Mouse (Mus musculus): Measurements from ENCODE around the gene Qrfpr. TPM values are rescaled to one million over a fixed set of nuclear protein-coding genes. Genes with fewer than 3 reads are reported as not detected.

Qrfpr gene
- polyA plus RNA-seq, 1 experiment from 2014 or later: not detected

- Histone ChIP-seq H3K4me1 (replicated peaks) (no peaks in the 10 kb centered on the region), H3K36me3 (no peaks in the 10 kb centered on the region), H3K4me2 (no peak overlapping the region), H3K4me3 (replicated peaks) (no peak overlapping the region), H3K27me3 (no peaks in the 10 kb centered on the region), H3K9ac (no peak overlapping the region), H3K27ac (no peak overlapping the region), H3K9me3 (replicated peaks) (no peaks in the 10 kb centered on the region)
- DNase-seq (no peak), ATAC-seq (ENCODE audit: low read depth) (no peak)
- WGBS (ENCODE audit: insufficient replicate concordance): 63% methylated on average over 19 of the region's 19 CpGs
Measured at GRCm38 (mm10) chr3:36207520-36208264, 14.4 kb downstream of the Qrfpr start.

DNA sequence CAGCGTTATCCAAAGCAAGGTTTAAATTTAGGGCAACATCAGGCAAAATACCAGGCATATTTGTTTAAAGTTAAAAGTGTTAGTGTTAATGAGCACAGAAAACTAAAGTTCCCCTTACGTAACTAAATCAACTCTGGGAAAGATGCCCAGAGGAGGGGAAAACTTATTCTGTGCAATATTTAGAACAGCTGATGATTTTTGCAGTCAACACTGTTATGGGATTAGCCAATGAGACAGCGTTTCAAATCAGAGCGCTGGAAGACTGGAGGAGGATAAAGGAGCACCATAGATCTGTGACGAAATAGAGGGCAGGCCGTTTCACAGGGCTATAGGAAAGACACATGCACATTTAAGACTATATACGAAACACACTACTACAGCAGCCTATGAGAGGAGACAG lies 19.2 kb downstream of the Qrfpr start:
- no peak overlapping the region for H3K9ac ChIP-seq
- no peaks in the 10 kb centered on the region for H3K27me3 ChIP-seq
- no peaks in the 10 kb centered on the region for H3K36me3 ChIP-seq
- H3K4me3 ChIP-seq (replicated peaks): no peak overlapping the region
- no peak overlapping the region for H3K27ac ChIP-seq
- H3K4me1 ChIP-seq (replicated peaks): no peaks in the 10 kb centered on the region
- WGBS (ENCODE audit: insufficient replicate concordance): 60% methylated on average over 7 of the region's 7 CpGs
- no peaks in the 10 kb centered on the region for H3K9me3 ChIP-seq (replicated peaks)
- ATAC-seq (ENCODE audit: low read depth) (no peak), DNase-seq (no peak)
- no peak overlapping the region for H3K4me2 ChIP-seq

GRCm38 (mm10) chr3:36201098-36201497 lies 21.0 kb downstream of the Qrfpr start:
- H3K4me2 ChIP-seq: no peak overlapping the region
- ATAC-seq (ENCODE audit: low read depth): no peak
- no peak overlapping the region for H3K27ac ChIP-seq
- H3K27me3 ChIP-seq: no peaks in the 10 kb centered on the region
- no peak overlapping the region for H3K9ac ChIP-seq
- H3K4me3 ChIP-seq (replicated peaks): no peak overlapping the region
- H3K36me3 ChIP-seq: no peaks in the 10 kb centered on the region
- no peaks in the 10 kb centered on the region for H3K9me3 ChIP-seq (replicated peaks)
- no peak for DNase-seq
- 60% methylated on average over 5 of the region's 5 CpGs for WGBS (ENCODE audit: insufficient replicate concordance)
- H3K4me1 ChIP-seq (replicated peaks): no peaks in the 10 kb centered on the region

DNA sequence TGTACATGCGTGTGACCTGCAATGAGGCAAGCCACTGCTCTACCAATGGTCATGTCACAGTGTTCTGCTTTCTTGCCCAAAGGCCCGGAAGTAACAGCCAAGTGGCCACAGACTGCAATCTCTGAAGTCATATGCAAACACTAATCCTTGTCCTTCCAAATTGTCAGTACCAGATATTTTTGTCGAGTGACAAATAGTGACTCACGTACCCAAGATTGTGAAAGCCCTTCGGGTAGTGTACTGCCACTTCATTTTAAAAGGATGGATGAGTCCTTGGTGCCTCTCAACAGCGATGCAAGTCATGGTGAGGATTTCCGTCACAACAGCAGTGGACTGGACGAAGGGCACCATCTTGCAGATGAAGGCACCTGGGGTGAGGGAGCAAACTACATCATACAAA lies 32.9 kb downstream of the Qrfpr start:
- Histone ChIP-seq H3K27me3 (no peaks in the 10 kb centered on the region), H3K36me3 (no peaks in the 10 kb centered on the region), H3K4me1 (replicated peaks) (no peaks in the 10 kb centered on the region), H3K4me3 (replicated peaks) (no peak overlapping the region), H3K27ac (no peak overlapping the region), H3K4me2 (no peak overlapping the region), H3K9ac (no peak overlapping the region), H3K9me3 (replicated peaks) (no peaks in the 10 kb centered on the region)
- DNase-seq (no peak), ATAC-seq (ENCODE audit: low read depth) (no peak)
- WGBS (ENCODE audit: insufficient replicate concordance): 67% methylated on average over 8 of the region's 8 CpGs

GRCm38 (mm10) chr3:36186510-36186909 lies 35.6 kb downstream of the Qrfpr start:
- WGBS (ENCODE audit: insufficient replicate concordance): 66% methylated on average over 4 of the region's 4 CpGs
- no peaks in the 10 kb centered on the region for H3K36me3 ChIP-seq
- H3K9ac ChIP-seq: no peak overlapping the region
- H3K4me2 ChIP-seq: no peak overlapping the region
- no peaks in the 10 kb centered on the region for H3K27me3 ChIP-seq
- DNase-seq (no peak), ATAC-seq (ENCODE audit: low read depth) (no peak)
- H3K4me3 ChIP-seq (replicated peaks): no peak overlapping the region
- H3K9me3 ChIP-seq (replicated peaks): no peaks in the 10 kb centered on the region
- no peaks in the 10 kb centered on the region for H3K4me1 ChIP-seq (replicated peaks)
- no peak overlapping the region for H3K27ac ChIP-seq

DNA sequence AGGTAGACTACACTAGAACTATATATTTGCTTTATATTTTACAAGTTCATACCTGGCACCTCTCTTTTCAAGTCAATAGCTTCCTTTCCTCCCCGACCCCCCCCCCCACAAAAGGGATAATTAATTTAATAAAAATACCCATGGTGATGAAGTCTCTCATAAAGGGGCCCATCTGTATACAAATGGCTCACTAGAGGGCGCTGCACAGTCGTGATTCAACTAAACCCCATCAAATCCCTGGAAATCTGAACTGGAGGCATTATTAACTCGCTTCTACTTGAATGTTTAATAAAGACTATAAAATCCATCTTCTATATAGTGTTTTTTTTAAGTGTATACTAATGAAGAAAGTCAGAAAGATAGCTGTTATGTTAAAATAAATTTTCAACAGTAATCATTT lies 40.6 kb downstream of the Qrfpr start:
- Histone ChIP-seq H3K27ac (no peak overlapping the region), H3K9me3 (replicated peaks) (no peaks in the 10 kb centered on the region), H3K27me3 (no peaks in the 10 kb centered on the region), H3K4me1 (replicated peaks) (no peaks in the 10 kb centered on the region), H3K4me2 (no peak overlapping the region), H3K9ac (no peak overlapping the region), H3K4me3 (replicated peaks) (no peak overlapping the region), H3K36me3 (no peaks in the 10 kb centered on the region)
- no peak for ATAC-seq (ENCODE audit: low read depth)
- WGBS (ENCODE audit: insufficient replicate concordance): 9% methylated on average over 4 of the region's 4 CpGs
- DNase-seq: no peak

GRCm38 (mm10) chr3:36173761-36174160 lies 48.4 kb downstream of the Qrfpr start:
- no peaks in the 10 kb centered on the region for H3K27me3 ChIP-seq
- no peak for ATAC-seq (ENCODE audit: low read depth)

GRCm38 (mm10) chr3:36171348-36171747 lies 50.8 kb downstream of the Qrfpr start:
- 88% methylated on average over 1 of the region's 1 CpGs for WGBS (ENCODE audit: insufficient replicate concordance)
- Histone ChIP-seq H3K9me3 (replicated peaks) (no peaks in the 10 kb centered on the region), H3K4me1 (replicated peaks) (peaks cover 6% of the 10 kb centered on the region; the same call in 1 of the 2 replicates), H3K36me3 (peaks cover 11% of the 10 kb centered on the region), H3K27me3 (no peaks in the 10 kb centered on the region), H3K4me2 (no peak overlapping the region), H3K9ac (no peak overlapping the region), H3K4me3 (replicated peaks) (no peak overlapping the region), H3K27ac (no peak overlapping the region)
- ATAC-seq (ENCODE audit: low read depth) (no peak), DNase-seq (no peak)

More at GRCm38 (mm10) chr3:36173761-36174160, 48.4 kb downstream of the Qrfpr start:
- no peak overlapping the region for H3K9ac ChIP-seq
- no peak for DNase-seq
- H3K4me2 ChIP-seq: no peak overlapping the region
- H3K27ac ChIP-seq: no peak overlapping the region
- H3K9me3 ChIP-seq (replicated peaks): no peaks in the 10 kb centered on the region
- WGBS (ENCODE audit: insufficient replicate concordance): 74% methylated on average over 2 of the region's 2 CpGs
- H3K4me1 ChIP-seq (replicated peaks): peaks cover 6% of the 10 kb centered on the region; the same call in 1 of the 2 replicates
- H3K36me3 ChIP-seq: no peaks in the 10 kb centered on the region
- H3K4me3 ChIP-seq (replicated peaks): no peak overlapping the region

DNA sequence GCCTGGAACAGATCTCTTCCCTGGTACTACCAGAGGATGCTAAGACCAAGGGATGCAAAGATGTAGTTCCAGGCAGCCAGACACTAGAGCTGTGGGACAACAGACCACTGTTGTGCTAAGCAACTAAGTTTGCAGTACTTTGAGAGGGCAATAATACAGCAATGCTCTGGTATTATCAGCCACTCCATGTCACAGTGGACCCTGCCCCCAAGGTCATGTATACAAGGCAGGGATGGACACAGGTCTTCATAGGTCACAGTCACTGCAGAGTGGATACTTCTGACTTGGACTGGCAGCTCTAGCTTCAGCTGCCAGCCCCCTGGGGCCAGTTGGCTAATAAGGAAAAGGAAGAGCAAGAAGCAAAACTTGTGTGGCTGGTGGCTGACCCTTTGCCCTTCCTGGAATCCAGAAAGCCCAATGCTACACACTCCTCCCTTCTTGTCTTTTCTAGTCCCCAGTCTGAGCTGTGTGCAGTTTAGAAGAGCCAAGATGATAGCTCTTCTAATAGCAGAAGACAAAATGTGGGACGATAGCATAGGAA lies 51.4 kb downstream of the Qrfpr start:
- H3K27me3 ChIP-seq: no peaks in the 10 kb centered on the region
- DNase-seq (no peak), ATAC-seq (ENCODE audit: low read depth) (no peak)
- H3K27ac ChIP-seq: no peak overlapping the region
- 0 out of 2 replicates have a peak, but pooled peaks cover 3% of the 10 kb centered on the region for H3K9me3 ChIP-seq (replicated peaks)
- peaks cover 17% of the 10 kb centered on the region for H3K36me3 ChIP-seq
- peaks cover 6% of the 10 kb centered on the region; the same call in 1 of the 2 replicates for H3K4me1 ChIP-seq (replicated peaks)
- no peak overlapping the region for H3K9ac ChIP-seq
- no peak overlapping the region for H3K4me2 ChIP-seq
- H3K4me3 ChIP-seq (replicated peaks): no peak overlapping the region
- WGBS (ENCODE audit: insufficient replicate concordance): 72% methylated on average over 1 of the region's 1 CpGs

GRCm38 (mm10) chr3:36155268-36155667 lies 66.8 kb downstream of the Qrfpr start:
- no peak overlapping the region for H3K27ac ChIP-seq
- 0 out of 2 replicates have a peak, but pooled peaks cover 3% of the 10 kb centered on the region for H3K9me3 ChIP-seq (replicated peaks)
- DNase-seq (no peak), ATAC-seq (ENCODE audit: low read depth) (no peak)
- no peak overlapping the region for H3K9ac ChIP-seq
- H3K27me3 ChIP-seq: no peaks in the 10 kb centered on the region
- H3K36me3 ChIP-seq: peaks cover 11% of the 10 kb centered on the region
- no peak overlapping the region for H3K4me2 ChIP-seq
- H3K4me1 ChIP-seq (replicated peaks): peaks cover 18% of the 10 kb centered on the region
- WGBS (ENCODE audit: insufficient replicate concordance): 49% methylated on average over 5 of the region's 5 CpGs
- no peak overlapping the region for H3K4me3 ChIP-seq (replicated peaks)

GRCm38 (mm10) chr3:36150934-36151686 lies 71.0 kb downstream of the Qrfpr start, which contains the start of gene D3Ertd254e:
TSS of gene D3Ertd254e (plus strand) at chr3:36151017.
- under 1% methylated on average over 54 of the region's 54 CpGs for WGBS (ENCODE audit: insufficient replicate concordance)
- Histone ChIP-seq H3K27ac (peak within 1 kb of the TSS; percentile 50; the same call in 1 of the 2 replicates), H3K9ac (peak within 1 kb of the TSS; percentile 85), H3K4me1 (replicated peaks) (peaks cover 18% of the 10 kb centered on the region), H3K9me3 (replicated peaks) (no peaks in the 10 kb centered on the region), H3K27me3 (no peaks in the 10 kb centered on the region), H3K36me3 (no peaks in the 10 kb centered on the region), H3K4me2 (peak within 1 kb of the TSS; percentile 87), H3K4me3 (replicated peaks) (peak within 1 kb of the TSS; percentile 84)
- ATAC-seq (ENCODE audit: low read depth) (peak; percentile 99), DNase-seq (peak; percentile 79)
